Mouse (Mus musculus) bone marrow, adult 2 months (tissue): Measurements from ENCODE around the gene Ehd1.

Experiments used
- CTCF ChIP-seq: fragments of 200-500 bp; IDR thresholded peaks from 2 replicates; pipeline ENCODE4 v1.5.1; 2011; ENCODE audit warnings: low read length, control low read depth; ENCODE audit not compliant: control insufficient read depth, insufficient read depth
- POLR2A ChIP-seq: fragments of 200-500 bp; IDR thresholded peaks from 2 replicates; pipeline ENCODE4 v1.6.1; 2011; ENCODE audit warnings: low read depth, mild to moderate bottlenecking, control low read depth, low read length, borderline replicate concordance; ENCODE audit not compliant: control insufficient read depth

DNA sequence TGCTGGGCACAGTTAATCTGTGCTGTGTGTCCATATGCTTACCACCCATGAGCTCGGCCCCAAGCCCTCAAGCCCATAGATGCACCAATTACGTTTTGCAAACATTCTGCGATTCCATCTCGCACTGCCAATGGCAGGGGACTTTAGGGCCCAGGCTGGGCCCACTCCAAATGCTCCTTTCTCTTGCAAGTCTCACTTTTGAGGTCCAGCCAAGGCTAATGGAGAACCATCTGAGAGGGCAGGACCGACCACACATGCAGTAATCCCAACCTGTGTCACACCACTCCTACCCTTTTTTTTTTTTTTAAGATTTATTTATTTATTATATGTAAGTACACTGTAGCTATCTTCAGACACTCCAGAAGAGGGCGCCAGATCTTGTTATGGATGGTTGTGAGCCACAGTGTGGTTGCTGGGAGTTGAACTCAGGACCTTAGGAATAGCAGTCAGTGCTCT, 10.8 kb upstream of the Ehd1 start:
- TF ChIP-seq CTCF (no peak), POLR2A (no peak)
